Mouse (Mus musculus) MEL (cell line): ENCODE data around the gene Shf. TPM values are rescaled to one million over a fixed set of nuclear protein-coding genes. Genes with fewer than 3 reads are reported as not detected.
"Not testable (repeated sequence)": the region's sequence is repeated elsewhere in the genome, so short reads cannot be mapped to it uniquely, and the experiment has no call there.

Experiments used
- DNase-seq: peaks from one replicate; pipeline ENCODE4 v3.0.0; 2011; ENCODE audit warnings: low read depth, low spot score
- H3K27ac ChIP-seq: 2 replicates; pipeline ENCODE4 v1.5.1; 2012; ENCODE audit warnings: low read depth, mild to moderate bottlenecking, control low read depth, low read length, moderate library complexity; ENCODE audit not compliant: control insufficient read depth
- H3K27me3 ChIP-seq, 2 experiments: fragments of 150-350 bp in 1 of 2; sonication (generic) in 1 of 2; 2 replicates each; pipeline ENCODE4 v1.6.1; 2012; ENCODE audit warnings: low read length in 2 of 2, mild to moderate bottlenecking in 2 of 2, improper control_type of control experiment in 1 of 2, moderate library complexity in 1 of 2; ENCODE audit not compliant: insufficient read depth in 2 of 2, control insufficient read depth in 1 of 2
- H3K36me3 ChIP-seq, 2 experiments: 2 replicates each; pipeline ENCODE4 v1.6.1; 2012 to 2014; ENCODE audit warnings: low read length in 2 of 2, improper control_type of control experiment in 1 of 2, inconsistent platforms in 1 of 2, mild to moderate bottlenecking in 1 of 2; ENCODE audit not compliant: insufficient read depth in 2 of 2, control insufficient read depth in 1 of 2
- H3K4me1 ChIP-seq, 2 experiments: fragments of 150-350 bp in 1 of 2; sonication (generic) in 1 of 2; 2 replicates each; pipeline ENCODE4 v1.6.1; 2012; ENCODE audit warnings: low read length in 2 of 2, improper control_type of control experiment in 1 of 2, mild to moderate bottlenecking in 1 of 2; ENCODE audit not compliant: insufficient read depth in 2 of 2, control insufficient read depth in 1 of 2
- H3K4me3 ChIP-seq, 2 experiments: fragments of 150-350 bp in 1 of 2; sonication (generic) in 1 of 2; 2 replicates each; pipeline ENCODE4 v1.5.1; 2012; ENCODE audit warnings: low read depth in 2 of 2, low read length in 2 of 2, mild to moderate bottlenecking in 2 of 2, moderate library complexity in 2 of 2, control low read depth in 1 of 2, improper control_type of control experiment in 1 of 2; ENCODE audit not compliant: control insufficient read depth in 1 of 2, insufficient read depth in 1 of 2
- H3K79me2 ChIP-seq: 2 replicates; pipeline ENCODE4 v1.6.1; 2012; ENCODE audit warnings: mild to moderate bottlenecking, low read length, moderate library complexity; ENCODE audit not compliant: control insufficient read depth, poor library complexity, insufficient read depth
- H3K9ac ChIP-seq: 2 replicates; pipeline ENCODE4 v1.6.1; 2012; ENCODE audit warnings: low read depth, mild to moderate bottlenecking, control low read depth, low read length, moderate library complexity; ENCODE audit not compliant: control insufficient read depth, poor library complexity, severe bottlenecking
- H3K9me3 ChIP-seq: fragments of 150-350 bp; sonication (generic); replicated peaks from 2 replicates; pipeline ENCODE4 v1.6.1; 2012; ENCODE audit warnings: mild to moderate bottlenecking, low read length, improper control_type of control experiment, moderate library complexity; ENCODE audit not compliant: insufficient read depth
- BHLHE40 ChIP-seq: IDR thresholded peaks from 2 replicates; pipeline ENCODE4 v1.6.1; 2012; ENCODE audit warnings: low read depth, mild to moderate bottlenecking, inconsistent platforms, low read length, improper control_type of control experiment, borderline replicate concordance
- CHD1 ChIP-seq: IDR thresholded peaks from 2 replicates; pipeline ENCODE4 v1.6.1; 2012; ENCODE audit warnings: low read depth, mild to moderate bottlenecking, inconsistent platforms, low read length, improper control_type of control experiment
- ELF1 ChIP-seq: IDR thresholded peaks from 2 replicates; pipeline ENCODE4 v1.6.1; 2014; ENCODE audit warnings: low read depth, mild to moderate bottlenecking, inconsistent platforms, low read length, improper control_type of control experiment, moderate library complexity
- ETS1 ChIP-seq: IDR thresholded peaks from 2 replicates; pipeline ENCODE4 v1.6.1; 2012; ENCODE audit warnings: low read depth, mild to moderate bottlenecking, inconsistent platforms, low read length, improper control_type of control experiment, moderate library complexity
- JUND ChIP-seq: IDR thresholded peaks from 2 replicates; pipeline ENCODE4 v1.6.1; 2011; ENCODE audit warnings: low read depth, mild to moderate bottlenecking, improper control_type of control experiment, low read length
- KAT2A ChIP-seq: conservative IDR thresholded peaks from 2 replicates; pipeline ENCODE4 v1.6.1; 2012; ENCODE audit warnings: low read depth, low read length, improper control_type of control experiment, inconsistent platforms
- MAX ChIP-seq: IDR thresholded peaks from 2 replicates; pipeline ENCODE4 v1.6.1; 2011; ENCODE audit warnings: low read length, improper control_type of control experiment
- MAZ ChIP-seq: IDR thresholded peaks from 2 replicates; pipeline ENCODE4 v1.6.1; 2012; ENCODE audit warnings: low read depth, mild to moderate bottlenecking, inconsistent platforms, low read length, improper control_type of control experiment
- MEF2A ChIP-seq: IDR thresholded peaks from 2 replicates; pipeline ENCODE4 v1.6.1; 2014; ENCODE audit warnings: low read depth, mild to moderate bottlenecking, inconsistent platforms, low read length, improper control_type of control experiment; ENCODE audit not compliant: poor library complexity, insufficient replicate concordance, severe bottlenecking; ENCODE audit errors: extremely low read depth
- MYB ChIP-seq: IDR thresholded peaks from 2 replicates; pipeline ENCODE4 v1.6.1; 2011; ENCODE audit warnings: mild to moderate bottlenecking, low read depth, low read length, improper control_type of control experiment
- POLR2A ChIP-seq, 2 experiments: IDR thresholded peaks; 2 replicates each; pipeline ENCODE4 v1.6.1; 2011 to 2012; ENCODE audit warnings: low read length in 2 of 2, mild to moderate bottlenecking in 2 of 2, control low read depth in 1 of 2, improper control_type of control experiment in 1 of 2, low read depth in 1 of 2, moderate library complexity in 1 of 2; ENCODE audit not compliant: control insufficient read depth in 1 of 2, insufficient read depth in 1 of 2, poor library complexity in 1 of 2
- POLR2AphosphoS2 ChIP-seq: IDR thresholded peaks from 2 replicates; pipeline ENCODE4 v1.6.1; 2011; ENCODE audit warnings: low read length, improper control_type of control experiment
- TBP ChIP-seq: IDR thresholded peaks from 2 replicates; pipeline ENCODE4 v1.8.0; 2011; ENCODE audit warnings: low read depth, low read length, improper control_type of control experiment
- TCF12 ChIP-seq: IDR thresholded peaks from 2 replicates; pipeline ENCODE4 v1.6.1; 2014; ENCODE audit warnings: low read depth, mild to moderate bottlenecking, inconsistent platforms, low read length, improper control_type of control experiment, moderate library complexity
- ZKSCAN1 ChIP-seq: IDR thresholded peaks from 2 replicates; pipeline ENCODE4 v1.6.1; 2012; ENCODE audit warnings: low read depth, mild to moderate bottlenecking, inconsistent platforms, low read length, improper control_type of control experiment, moderate library complexity
- polyA plus RNA-seq, 2 experiments: library from polyadenylated mRNA; stranded (reverse) in 1 of 2; unstranded in 1 of 2; fragments of >175 nt in 1 of 2; fragments of >200 nt in 1 of 2; gene quantifications; 2 replicates each; pipeline versions ENCODE4 v1.2.1 to v1.2.4; 2012; ENCODE audit warnings: low replicate concordance in 2 of 2, low read depth in 1 of 2; ENCODE audit not compliant: insufficient read length in 2 of 2, insufficient read depth in 1 of 2, missing spikeins in 1 of 2
- total RNA-seq: library from RNA; depleted of rRNA; stranded (reverse); fragments of 300-350 nt; gene quantifications from 2 replicates; pipeline ENCODE4 v1.2.3, GENCODE M21; 2012

The Shf gene
- total and polyA plus RNA-seq, 3 experiments = 4.3 to 9.7 TPM; not detected in 1

- no peak for TF ChIP-seq MAZ
- TF ChIP-seq CHD1 = no peak
Observed at GRCm38 (mm10) chr2:122332222-122332621, 36.7 kb downstream of the Shf start (continued).

GRCm38 (mm10) chr2:122330317-122330716 lies 38.6 kb downstream of the Shf start:
- H3K27ac ChIP-seq, H3K9ac ChIP-seq, H3K9me3 ChIP-seq, H3K4me1 ChIP-seq, H3K4me3 ChIP-seq, DNase-seq, H3K36me3 ChIP-seq, H3K79me2 ChIP-seq, H3K27me3 ChIP-seq: not testable (repeated sequence)
- TF ChIP-seq TBP = peak; percentile 83; the same call in 1 of the 2 replicates

GRCm38 (mm10) chr2:122327986-122328385 lies 41.0 kb downstream of the Shf start:
- Histone ChIP-seq H3K27me3 (peaks cover under 1 to 2% of the 10 kb centered on the region in 2 experiments; a peak in 1 of 4 replicates), H3K9me3 (no peaks in the 10 kb centered on the region), H3K9ac (no peak overlapping the region), H3K79me2 (no peaks in the 10 kb centered on the region), H3K4me1 (no peaks in the 10 kb centered on the region), H3K4me3 (no peak overlapping the region), H3K27ac (no peak overlapping the region), H3K36me3 (no peaks in the 10 kb centered on the region)
- TF ChIP-seq MEF2A = no peak
- no peak for TF ChIP-seq TCF12
- no peak for TF ChIP-seq ZKSCAN1
- no peak for TF ChIP-seq ELF1
- no peak for TF ChIP-seq POLR2A (IDR thresholded peaks at IDR 0.05; ENCODE audit: control insufficient read depth in 1 of 2, insufficient read depth in 1 of 2, low read depth in 1 of 2, low read length in 2 of 2, poor library complexity in 1 of 2)
- TF ChIP-seq KAT2A = no peak
- no peak for DNase-seq

GRCm38 (mm10) chr2:122325361-122325760 lies 43.6 kb downstream of the Shf start:
- H3K9me3 ChIP-seq = no peaks in the 10 kb centered on the region
- no peak for DNase-seq

More at GRCm38 (mm10) chr2:122325361-122325760, 43.6 kb downstream of the Shf start:
- TF ChIP-seq POLR2AphosphoS2 = no peak
- TF ChIP-seq MYB = no peak
- no peak for TF ChIP-seq MAX
- TF ChIP-seq JUND = no peak
- TF ChIP-seq ETS1 = no peak
- peak; percentile 8; the same call in 1 of the 2 replicates for TF ChIP-seq BHLHE40
- no peak overlapping the region for H3K9ac ChIP-seq
- peaks cover 2 to 3% of the 10 kb centered on the region in 2 experiments; a peak in 1 of 4 replicates for H3K27me3 ChIP-seq
- H3K4me3 ChIP-seq = no peak overlapping the region
- no peak overlapping the region for H3K27ac ChIP-seq
- H3K36me3 ChIP-seq = no peaks in the 10 kb centered on the region
- H3K4me1 ChIP-seq = no peaks in the 10 kb centered on the region
- no peaks in the 10 kb centered on the region for H3K79me2 ChIP-seq
